Mouse (Mus musculus) neural tube, embryonic 12.5 days (tissue): ENCODE data around the gene E330017A01Rik. TPM values are rescaled to one million over a fixed set of nuclear protein-coding genes. Genes with fewer than 3 reads are reported as not detected.

Source experiments
- ATAC-seq: fragments of 200-750 bp; cut with Nextera tagmentation; 2 replicates; pipeline ENCODE4 v1.8.0; 2017; ENCODE audit warnings: low read depth, mild to moderate bottlenecking, moderate TSS enrichment, moderate library complexity; ENCODE audit not compliant: low FRiP score
- H3K27ac ChIP-seq: fragments of 300-500 bp; sonication (generic); 2 replicates; pipeline ENCODE4 v1.5.1; 2016
- H3K27me3 ChIP-seq: fragments of 300-500 bp; sonication (generic); replicated peaks from 2 replicates; pipeline ENCODE4 v1.6.1; 2016; ENCODE audit warnings: mild to moderate bottlenecking
- H3K36me3 ChIP-seq: fragments of 300-500 bp; sonication (generic); 2 replicates; pipeline ENCODE4 v1.6.1; 2016; ENCODE audit warnings: mild to moderate bottlenecking
- H3K4me1 ChIP-seq: fragments of 300-500 bp; sonication (generic); 2 replicates; pipeline ENCODE4 v1.6.1; 2016
- H3K4me2 ChIP-seq: fragments of 300-500 bp; sonication (generic); replicated peaks from 2 replicates; pipeline ENCODE4 v1.6.1; 2016; ENCODE audit warnings: mild to moderate bottlenecking
- H3K4me3 ChIP-seq: fragments of 300-500 bp; sonication (generic); 2 replicates; pipeline ENCODE4 v1.5.1; 2016
- H3K9ac ChIP-seq: fragments of 300-500 bp; sonication (generic); 2 replicates; pipeline ENCODE4 v1.6.1; 2016; ENCODE audit warnings: mild to moderate bottlenecking
- H3K9me3 ChIP-seq: fragments of 300-500 bp; sonication (generic); 2 replicates; pipeline ENCODE4 v1.6.1; 2016; ENCODE audit warnings: mild to moderate bottlenecking
- WGBS: fragments of 180-500 bp; shearing (Covaris S2); methylation state at CpG from one replicate; pipeline ENCODE4 v1.1.7; 2016; 5-methylcytosine and 5-hydroxymethylcytosine counted together
- polyA plus RNA-seq: library from polyadenylated mRNA; unstranded; fragments of >200 nt; fragmentation: Nextera tagmentation; extraction: Ambion mirVana; gene quantifications from 2 replicates; pipeline ENCODE4 v1.2.1, GENCODE M21; 2016

Gene E330017A01Rik
- 0.18 TPM in 1 of 2 replicates, not detected in the other for polyA plus RNA-seq

DNA sequence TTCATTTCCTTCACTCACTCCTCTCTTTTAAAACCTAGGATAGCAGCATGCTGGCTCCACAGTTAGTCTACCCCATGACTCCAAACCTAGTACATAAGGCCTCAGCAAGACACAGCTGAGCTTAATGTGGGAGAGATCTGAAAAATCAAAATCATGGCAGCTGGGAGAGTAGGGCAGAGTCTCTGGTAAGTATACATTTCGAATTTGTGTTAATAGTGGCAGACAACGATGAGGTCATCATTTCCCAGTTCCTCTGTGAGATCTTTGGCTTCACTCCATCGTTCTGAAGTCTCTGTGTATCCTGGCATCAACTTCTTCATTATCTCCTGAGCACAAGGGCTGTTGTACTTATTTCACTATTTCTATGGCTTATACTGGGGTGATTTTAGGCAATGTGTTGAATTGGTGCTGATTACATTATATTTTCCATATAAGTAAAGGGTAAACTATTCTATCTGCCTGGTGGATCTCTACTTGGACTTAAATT, at the start of gene E330017A01Rik:
TSS of gene E330017A01Rik (minus strand) at position 51 of the 487 bp plus-strand sequence.
- Histone ChIP-seq H3K9ac (no peak within 1 kb of the TSS), H3K27me3 (no peaks in the 10 kb centered on the region), H3K4me2 (no peak within 1 kb of the TSS), H3K4me3 (no peak within 1 kb of the TSS), H3K9me3 (no peaks in the 10 kb centered on the region), H3K27ac (no peak within 1 kb of the TSS), H3K36me3 (no peaks in the 10 kb centered on the region), H3K4me1 (no peaks in the 10 kb centered on the region)
- 85% methylated on average over 3 of the region's 3 CpGs for WGBS
- ATAC-seq: no peak

DNA sequence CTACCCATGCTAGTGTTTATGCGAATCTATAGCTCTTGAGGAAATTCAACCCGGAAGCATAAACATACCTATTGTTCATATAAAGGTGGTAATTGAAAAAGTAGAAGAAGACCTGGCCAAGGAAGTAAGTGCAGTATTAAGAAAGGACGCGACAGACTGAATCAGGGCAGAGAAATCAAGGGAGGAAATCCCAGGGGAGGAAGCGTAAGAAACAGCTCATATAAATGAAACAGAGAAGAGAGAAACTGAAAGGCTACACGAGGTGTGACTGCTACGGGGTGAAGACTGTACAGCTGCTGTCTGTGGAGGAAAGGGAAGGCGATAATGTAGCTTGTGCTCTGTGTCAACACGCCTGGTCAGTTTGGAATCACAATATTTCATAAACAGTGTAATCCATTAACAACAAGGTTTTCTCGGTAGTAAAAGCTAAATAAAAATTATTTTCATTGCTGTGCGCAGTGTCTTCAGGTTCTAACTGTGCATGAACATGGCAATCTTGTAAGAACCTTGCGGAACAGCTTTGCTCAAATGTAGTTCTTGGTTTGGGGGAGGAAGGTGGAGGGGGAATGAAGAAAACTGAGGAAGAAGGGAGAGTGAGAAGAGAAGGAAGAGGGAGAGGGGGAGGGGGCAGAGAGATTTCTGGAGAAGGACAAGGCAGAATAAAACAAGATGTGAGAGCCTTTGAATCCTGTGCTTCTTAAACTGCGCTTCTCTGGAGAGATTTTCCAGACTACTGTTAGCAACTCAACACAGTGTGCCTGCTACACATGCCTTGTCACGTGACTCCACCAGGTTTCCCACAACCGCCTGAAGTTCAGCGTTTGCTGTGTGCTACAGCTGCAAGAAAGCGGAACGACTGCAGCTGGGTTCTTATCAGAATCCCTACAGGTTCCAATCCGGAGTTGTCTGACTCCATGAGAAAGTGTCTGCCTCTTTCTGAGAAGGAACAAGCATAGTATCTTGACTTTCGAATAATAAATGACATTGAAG, 47.3 kb upstream of the E330017A01Rik start:
- H3K4me2 ChIP-seq: no peak overlapping the region
- no peak overlapping the region for H3K9ac ChIP-seq
- ATAC-seq: no peak
- H3K4me3 ChIP-seq: no peak overlapping the region
- 84% methylated on average over 20 of the region's 20 CpGs for WGBS
- H3K4me1 ChIP-seq: no peaks in the 10 kb centered on the region
- no peak overlapping the region for H3K27ac ChIP-seq
- H3K27me3 ChIP-seq: no peaks in the 10 kb centered on the region
- H3K9me3 ChIP-seq: no peaks in the 10 kb centered on the region
- H3K36me3 ChIP-seq: no peaks in the 10 kb centered on the region; the same call in 1 of the 2 replicates

DNA sequence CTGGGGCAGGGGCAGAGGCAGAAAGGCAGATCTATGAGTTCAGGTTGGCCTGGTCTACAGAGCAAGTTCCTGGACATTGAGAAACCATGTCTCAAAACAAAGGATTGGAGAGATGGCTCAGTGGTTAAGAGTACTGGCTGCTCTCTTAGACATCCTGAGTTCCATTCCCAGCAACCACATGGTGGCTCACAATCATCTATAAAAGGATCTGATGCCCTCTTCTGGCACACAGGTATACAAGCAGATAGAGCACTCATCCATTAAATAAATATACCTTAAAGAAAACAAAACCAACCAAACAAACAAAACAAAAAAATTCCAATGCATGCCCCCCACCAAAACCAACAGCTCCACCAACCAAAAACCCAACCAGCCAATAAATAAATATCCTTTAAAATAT, 46.0 kb upstream of the E330017A01Rik start:
- H3K4me3 ChIP-seq: no peak overlapping the region
- H3K4me1 ChIP-seq: no peaks in the 10 kb centered on the region
- no peaks in the 10 kb centered on the region for H3K9me3 ChIP-seq
- ATAC-seq: no peak
- H3K4me2 ChIP-seq: no peak overlapping the region
- peaks cover 4% of the 10 kb centered on the region for H3K36me3 ChIP-seq
- no peak overlapping the region for H3K9ac ChIP-seq
- no peak overlapping the region for H3K27ac ChIP-seq
- H3K27me3 ChIP-seq: no peaks in the 10 kb centered on the region

DNA sequence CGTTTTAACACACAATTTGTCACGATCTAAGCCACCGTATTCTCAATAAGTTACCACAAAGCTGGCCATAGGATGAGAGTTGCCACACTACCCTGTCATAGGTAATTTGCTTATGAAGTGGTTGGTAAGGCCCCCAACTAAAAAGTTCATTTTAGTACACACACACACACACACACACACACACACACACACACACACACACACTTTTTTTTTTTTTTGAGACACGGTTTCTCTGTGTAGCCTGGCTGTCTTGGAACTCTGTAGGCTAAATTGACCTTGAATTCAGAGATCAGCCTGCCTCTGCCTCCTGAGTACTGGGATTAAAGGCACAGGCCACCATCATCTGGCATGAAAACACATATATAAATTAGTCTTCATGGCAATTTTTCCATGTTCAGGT, 45.4 kb upstream of the E330017A01Rik start:
- no peak for ATAC-seq
- WGBS: 92% methylated on average over 4 of the region's 4 CpGs
- H3K9me3 ChIP-seq: no peaks in the 10 kb centered on the region
- no peaks in the 10 kb centered on the region for H3K4me1 ChIP-seq
- no peak overlapping the region for H3K27ac ChIP-seq
- H3K4me3 ChIP-seq: no peak overlapping the region
- peaks cover 4% of the 10 kb centered on the region for H3K36me3 ChIP-seq
- no peak overlapping the region for H3K4me2 ChIP-seq
- H3K9ac ChIP-seq: no peak overlapping the region
- H3K27me3 ChIP-seq: no peaks in the 10 kb centered on the region

DNA sequence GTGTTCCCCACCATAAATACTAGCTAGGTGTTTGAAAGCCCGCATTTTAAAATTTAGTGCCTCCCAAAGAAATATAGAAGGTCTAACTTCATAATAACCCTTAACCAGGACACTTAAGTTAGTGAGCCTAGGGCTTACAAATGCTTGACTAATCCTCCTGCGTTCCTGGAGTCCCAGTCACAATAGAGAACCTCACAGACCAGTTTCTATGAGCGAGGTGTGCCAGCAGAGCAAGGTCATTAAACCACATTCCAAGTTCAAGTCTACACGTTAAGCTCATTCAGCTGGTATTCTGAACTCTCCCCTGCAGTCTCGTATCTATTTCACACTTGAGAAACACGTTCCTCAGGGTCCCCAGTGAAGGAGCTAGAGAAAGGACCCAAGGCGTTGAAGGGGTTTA, 44.3 kb upstream of the E330017A01Rik start:
- Histone ChIP-seq H3K27ac (no peak overlapping the region), H3K4me2 (no peak overlapping the region), H3K4me3 (no peak overlapping the region), H3K27me3 (no peaks in the 10 kb centered on the region), H3K9ac (no peak overlapping the region), H3K9me3 (no peaks in the 10 kb centered on the region), H3K36me3 (peaks cover 7% of the 10 kb centered on the region), H3K4me1 (no peaks in the 10 kb centered on the region)
- WGBS: 88% methylated on average over 7 of the region's 7 CpGs
- ATAC-seq: no peak

DNA sequence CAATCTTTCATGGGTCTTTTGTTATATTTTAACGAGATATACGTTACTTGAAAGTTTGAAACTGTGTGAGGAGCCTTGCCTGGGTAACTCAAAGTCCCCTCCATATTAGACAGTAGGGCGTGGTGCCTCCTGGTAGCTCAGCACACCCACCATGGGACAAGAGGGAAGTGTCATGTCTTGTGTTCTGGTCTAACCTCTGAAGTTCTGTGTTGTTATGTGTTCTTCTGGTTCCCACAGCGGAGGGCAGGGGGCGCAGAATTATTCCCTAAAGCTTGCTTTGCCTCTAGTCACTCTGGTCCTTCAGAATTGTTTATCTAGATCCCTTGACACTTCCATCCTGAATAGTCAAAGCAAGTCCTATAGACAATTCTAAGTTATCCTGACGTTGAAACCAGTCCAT, 43.5 kb upstream of the E330017A01Rik start:
- no peak for ATAC-seq
- H3K9ac ChIP-seq: no peak overlapping the region
- no peaks in the 10 kb centered on the region for H3K4me1 ChIP-seq
- H3K4me2 ChIP-seq: no peak overlapping the region
- no peak overlapping the region for H3K4me3 ChIP-seq
- WGBS: 91% methylated on average over 6 of the region's 6 CpGs
- no peaks in the 10 kb centered on the region for H3K9me3 ChIP-seq
- no peaks in the 10 kb centered on the region for H3K27me3 ChIP-seq
- no peak overlapping the region for H3K27ac ChIP-seq
- peaks cover 11% of the 10 kb centered on the region for H3K36me3 ChIP-seq

DNA sequence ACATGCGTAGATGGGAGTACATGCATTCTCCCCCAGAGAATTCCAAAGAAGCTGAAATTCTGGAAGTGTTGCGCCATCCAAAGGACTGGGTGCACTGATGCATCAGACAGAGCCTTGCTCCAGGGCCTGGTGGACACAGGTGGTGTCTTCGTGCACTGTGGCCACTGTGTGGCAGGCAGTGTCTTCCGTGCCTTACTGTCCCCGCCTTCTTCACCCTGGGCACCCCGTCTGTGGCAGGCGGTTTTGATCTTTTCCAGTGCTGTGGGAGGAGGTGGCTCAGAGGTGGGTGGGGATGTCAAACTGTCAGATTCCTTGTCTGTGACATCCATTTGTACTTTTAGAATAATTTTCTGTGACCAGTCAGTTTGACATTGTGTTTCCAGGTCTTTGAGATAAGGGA, 40.1 kb upstream of the E330017A01Rik start:
- ATAC-seq: no peak
- peaks cover 29% of the 10 kb centered on the region for H3K36me3 ChIP-seq
- 83% methylated on average over 7 of the region's 7 CpGs for whole genome bisulfite sequencing

DNA sequence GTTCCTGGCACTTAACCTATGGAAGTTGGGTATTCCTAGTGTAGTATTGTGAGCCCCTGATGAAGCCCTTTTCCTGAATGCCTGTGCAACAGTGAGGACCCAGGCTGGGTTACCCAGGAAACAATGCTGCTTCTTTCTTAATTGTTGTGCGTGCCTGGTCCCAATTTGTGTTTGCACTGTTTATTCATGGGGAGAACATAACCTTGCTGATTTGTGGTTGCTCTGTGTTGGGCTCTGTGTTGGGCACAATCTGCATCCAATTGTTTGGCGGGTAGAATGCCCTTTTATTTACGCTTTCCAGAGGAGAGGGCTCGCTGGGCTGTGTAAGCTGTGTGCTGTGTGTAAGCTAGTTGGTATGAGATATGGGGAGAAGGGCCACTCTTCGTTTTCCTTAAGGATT, 39.0 kb upstream of the E330017A01Rik start:
- Histone ChIP-seq H3K4me2 (no peak overlapping the region), H3K9me3 (no peaks in the 10 kb centered on the region), H3K9ac (no peak overlapping the region), H3K4me1 (no peaks in the 10 kb centered on the region), H3K36me3 (peaks cover 29% of the 10 kb centered on the region), H3K27me3 (no peaks in the 10 kb centered on the region), H3K27ac (no peak overlapping the region), H3K4me3 (no peak overlapping the region)
- ATAC-seq: no peak
- 83% methylated on average over 5 of the region's 5 CpGs for WGBS

More for the DNA sequence above, 40.1 kb upstream of the E330017A01Rik start:
- Histone ChIP-seq H3K4me3 (no peak overlapping the region), H3K27ac (no peak overlapping the region), H3K9ac (no peak overlapping the region), H3K4me1 (no peaks in the 10 kb centered on the region), H3K9me3 (no peaks in the 10 kb centered on the region), H3K27me3 (no peaks in the 10 kb centered on the region), H3K4me2 (no peak overlapping the region)

DNA sequence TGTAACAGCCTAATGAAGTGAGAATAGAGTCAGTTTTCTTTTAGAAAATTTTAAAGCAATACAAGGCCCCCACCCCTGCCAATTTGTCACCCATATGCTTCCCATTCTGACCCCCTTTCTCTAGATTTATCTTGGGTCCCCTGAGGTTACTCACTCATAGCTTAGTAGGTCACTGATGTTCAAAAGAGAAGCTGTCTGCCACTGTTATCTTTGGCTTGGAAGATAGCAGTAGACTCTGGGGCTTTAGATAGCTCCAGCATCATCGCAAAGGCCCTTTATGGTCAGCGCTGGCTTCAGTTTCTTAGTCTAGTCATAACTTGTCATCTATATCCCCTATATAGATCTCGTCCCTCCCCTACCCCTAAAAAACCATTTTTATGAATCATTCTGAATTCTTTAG, 38.1 kb upstream of the E330017A01Rik start:
- Histone ChIP-seq H3K27ac (no peak overlapping the region), H3K9me3 (no peaks in the 10 kb centered on the region), H3K4me1 (no peaks in the 10 kb centered on the region), H3K36me3 (peaks cover 29% of the 10 kb centered on the region), H3K4me2 (no peak overlapping the region), H3K9ac (no peak overlapping the region), H3K27me3 (no peaks in the 10 kb centered on the region), H3K4me3 (no peak overlapping the region)
- ATAC-seq: no peak
- WGBS: 95% methylated on average over 3 of the region's 3 CpGs

DNA sequence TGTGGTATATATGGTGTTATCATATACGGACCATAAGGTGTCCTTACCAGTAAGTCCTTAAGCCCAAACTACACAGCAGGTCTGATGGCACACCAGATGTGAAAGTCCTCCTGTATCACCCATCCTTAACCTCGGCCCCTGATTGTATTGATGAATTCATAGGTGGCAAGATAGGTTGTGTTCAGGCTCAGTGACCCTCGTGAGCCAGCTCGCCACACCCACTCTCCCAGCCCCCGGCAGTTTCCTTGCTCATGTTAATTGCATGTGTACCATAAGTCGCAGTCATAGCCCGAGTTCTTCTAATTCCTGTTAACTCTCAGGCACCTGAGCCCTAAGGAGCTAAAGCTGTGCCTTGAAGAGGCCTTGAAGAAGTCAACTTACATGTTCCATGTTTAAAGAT, 37.6 kb upstream of the E330017A01Rik start:
- H3K4me2 ChIP-seq: no peak overlapping the region
- H3K9ac ChIP-seq: no peak overlapping the region
- H3K4me1 ChIP-seq: no peaks in the 10 kb centered on the region; the same call in 1 of the 2 replicates
- peaks cover 29% of the 10 kb centered on the region for H3K36me3 ChIP-seq
- H3K9me3 ChIP-seq: no peaks in the 10 kb centered on the region
- no peaks in the 10 kb centered on the region for H3K27me3 ChIP-seq
- WGBS: 93% methylated on average over 7 of the region's 7 CpGs
- ATAC-seq: no peak
- no peak overlapping the region for H3K4me3 ChIP-seq
- H3K27ac ChIP-seq: no peak overlapping the region

DNA sequence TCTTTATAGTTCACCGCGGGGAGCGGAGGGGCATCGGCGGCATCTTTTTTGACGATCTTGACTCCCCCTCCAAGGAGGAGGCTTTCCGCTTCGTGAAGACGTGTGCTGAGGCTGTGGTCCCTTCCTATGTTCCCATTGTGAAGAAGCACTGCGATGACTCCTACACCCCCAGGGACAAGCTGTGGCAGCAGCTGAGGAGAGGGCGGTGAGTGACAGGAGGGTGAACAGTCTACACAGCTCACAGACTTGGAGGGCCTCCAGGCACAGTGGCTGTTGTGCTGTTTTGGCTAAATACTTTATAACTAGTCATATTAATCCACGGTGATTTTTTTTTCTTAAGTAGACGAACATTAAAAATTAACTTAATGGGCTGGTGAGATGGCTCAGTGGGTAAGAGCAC, 36.7 kb upstream of the E330017A01Rik start:
- peaks cover 25% of the 10 kb centered on the region for H3K36me3 ChIP-seq

DNA sequence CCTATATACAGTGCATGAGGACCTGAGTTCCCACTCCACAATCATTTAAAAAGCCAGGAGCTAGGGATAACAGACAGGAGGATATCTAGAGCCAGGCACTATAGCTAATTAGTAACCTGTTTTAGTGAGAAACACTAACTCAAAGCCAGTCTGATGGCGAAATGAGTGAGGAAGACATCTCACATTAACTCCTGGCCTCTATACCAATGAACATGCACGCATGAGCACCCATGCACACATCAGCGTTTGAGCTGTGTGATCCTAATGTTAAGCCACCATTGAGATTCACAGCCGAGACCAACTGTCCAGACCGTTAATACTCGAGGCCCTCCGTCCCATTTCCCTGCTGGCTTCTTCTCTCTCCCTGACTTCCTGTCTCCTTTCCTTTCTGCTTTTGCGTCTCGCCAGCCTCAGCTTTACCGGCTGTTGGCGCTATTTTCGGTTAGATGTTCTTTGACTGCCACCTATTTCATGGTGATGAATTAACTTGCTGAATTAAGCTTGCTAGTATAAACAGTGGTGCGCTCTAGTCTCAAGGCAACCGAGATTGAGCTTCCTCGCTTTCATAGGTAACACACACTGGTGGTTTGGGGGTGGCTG, 35.4 kb upstream of the E330017A01Rik start:
- Histone ChIP-seq H3K4me3 (no peak overlapping the region), H3K4me2 (no peak overlapping the region), H3K9ac (no peak overlapping the region), H3K4me1 (no peaks in the 10 kb centered on the region; the same call in 1 of the 2 replicates), H3K36me3 (peaks cover 25% of the 10 kb centered on the region), H3K27ac (no peak overlapping the region), H3K27me3 (no peaks in the 10 kb centered on the region), H3K9me3 (no peaks in the 10 kb centered on the region)
- ATAC-seq: no peak
- 93% methylated on average over 15 of the region's 15 CpGs for WGBS

More for the DNA sequence above, 36.7 kb upstream of the E330017A01Rik start:
- Histone ChIP-seq H3K4me3 (no peak overlapping the region), H3K9me3 (no peaks in the 10 kb centered on the region), H3K27me3 (no peaks in the 10 kb centered on the region), H3K27ac (no peak overlapping the region), H3K4me1 (no peaks in the 10 kb centered on the region; the same call in 1 of the 2 replicates), H3K9ac (no peak overlapping the region), H3K4me2 (no peak overlapping the region)
- no peak for ATAC-seq
- WGBS: 94% methylated on average over 13 of the region's 13 CpGs
